Mouse (Mus musculus) lung, postnatal 10 days (tissue): Measurements from ENCODE around the gene Mob3b.

ENCODE experiments used
- DNase-seq: peaks from one replicate; pipeline ENCODE4 v3.0.0; 2021

Gene Mob3b

DNA sequence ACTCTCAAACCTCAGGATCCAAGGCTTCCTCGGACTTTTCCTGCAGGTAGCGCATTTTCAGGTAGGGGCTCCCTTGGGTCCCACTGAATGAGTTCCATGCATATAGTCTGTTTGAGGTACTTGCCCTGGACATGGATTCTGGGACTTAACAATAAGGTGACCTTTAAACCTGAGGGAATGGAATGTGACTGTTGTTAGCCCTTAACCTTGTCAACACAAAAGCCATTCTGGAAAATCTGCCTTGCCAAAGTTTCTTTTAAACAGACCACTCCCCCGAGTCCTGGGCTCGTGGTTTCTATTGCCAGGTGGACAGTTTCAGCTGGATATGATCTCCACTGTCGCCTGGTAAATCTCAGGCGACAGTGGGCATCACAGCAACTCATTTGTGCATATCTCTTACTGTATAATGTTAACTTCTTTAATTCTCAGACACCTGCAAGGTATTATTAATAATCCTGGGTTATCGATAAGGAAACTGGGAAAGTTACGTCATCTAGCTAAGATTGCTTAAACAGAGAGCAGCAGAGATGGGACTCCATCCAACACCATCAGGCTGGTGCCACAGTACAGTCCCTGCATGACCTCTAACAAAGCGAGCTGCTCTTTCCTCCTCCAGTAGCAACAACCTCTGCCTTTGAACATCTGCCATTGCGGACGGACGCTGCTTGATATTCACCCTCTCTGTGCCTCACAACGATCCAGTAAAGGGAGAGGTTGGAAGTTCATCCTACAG lies 43.6 kb downstream of the Mob3b start:
- DNase-seq: no peak

DNA sequence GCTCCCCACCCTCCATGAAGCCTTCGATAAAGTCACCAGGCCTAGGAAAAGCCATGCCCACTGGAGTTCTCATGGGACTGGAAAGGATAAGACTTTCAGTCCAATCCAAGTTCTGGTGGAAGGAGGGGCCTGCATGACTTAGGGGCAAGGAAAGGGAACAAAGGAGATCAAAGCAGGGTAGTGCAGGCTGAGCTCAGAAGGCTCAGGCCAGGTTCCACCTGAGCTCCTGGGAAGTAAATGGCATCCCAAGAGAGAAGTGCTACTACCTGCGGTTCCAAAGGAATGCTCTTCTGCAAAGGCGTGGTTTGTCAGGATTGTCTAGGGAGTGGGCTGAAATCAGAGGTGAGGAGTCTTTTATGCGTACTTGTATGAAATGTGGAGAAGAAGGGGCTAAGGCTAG lies 44.8 kb downstream of the Mob3b start:
- no peak for DNase-seq

DNA sequence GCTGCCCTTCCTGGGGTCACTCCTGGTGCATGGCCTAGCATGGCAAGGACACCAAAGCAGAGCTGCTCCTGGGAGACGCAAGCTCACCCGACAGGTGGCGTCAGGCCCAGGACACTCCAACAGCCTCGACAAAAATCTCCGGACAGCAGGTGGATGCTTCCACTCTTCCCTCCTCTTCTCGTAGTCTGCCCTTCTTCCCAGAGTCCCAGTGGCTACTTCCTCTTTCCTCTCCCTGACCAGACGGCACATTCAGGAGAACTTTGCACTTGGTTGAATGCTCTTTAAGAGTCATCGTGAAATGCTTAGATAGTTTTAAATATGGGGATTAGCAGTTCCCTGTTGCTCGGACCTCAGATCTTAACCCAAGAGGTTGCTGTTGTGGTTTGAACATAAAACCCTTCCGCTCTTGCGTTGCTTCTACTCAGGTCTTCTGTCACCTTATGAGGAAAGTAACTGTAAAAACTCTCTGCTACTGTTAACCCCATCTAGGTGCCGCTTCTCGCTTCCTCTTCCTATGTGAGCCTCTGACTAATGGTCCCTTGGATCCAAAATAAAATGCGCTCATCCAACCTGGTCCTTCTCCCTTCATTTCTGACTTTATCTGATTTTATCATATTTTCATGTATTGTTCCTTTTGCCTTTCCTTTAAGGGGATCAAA lies 52.0 kb downstream of the Mob3b start:
- no peak for DNase-seq

DNA sequence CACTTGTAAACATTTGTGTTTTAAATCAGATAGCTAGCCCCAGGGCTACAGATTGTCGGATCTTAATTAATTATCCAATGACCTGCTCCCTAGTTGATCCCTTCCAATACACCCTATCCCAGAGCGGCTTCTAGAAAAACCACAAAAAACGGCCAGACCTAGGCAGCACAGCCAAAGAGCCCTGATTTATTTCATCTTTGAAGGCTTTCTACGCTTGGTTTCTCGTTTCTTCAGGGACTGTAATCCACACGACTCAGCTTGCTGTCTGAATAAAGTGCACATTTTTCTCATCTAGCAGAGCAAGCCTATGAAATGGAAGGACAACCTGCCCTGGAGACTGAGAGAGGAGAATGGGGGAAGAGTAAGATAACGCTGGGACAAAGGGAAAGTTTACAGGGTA lies 56.1 kb downstream of the Mob3b start:
- DNase-seq: no peak

DNA sequence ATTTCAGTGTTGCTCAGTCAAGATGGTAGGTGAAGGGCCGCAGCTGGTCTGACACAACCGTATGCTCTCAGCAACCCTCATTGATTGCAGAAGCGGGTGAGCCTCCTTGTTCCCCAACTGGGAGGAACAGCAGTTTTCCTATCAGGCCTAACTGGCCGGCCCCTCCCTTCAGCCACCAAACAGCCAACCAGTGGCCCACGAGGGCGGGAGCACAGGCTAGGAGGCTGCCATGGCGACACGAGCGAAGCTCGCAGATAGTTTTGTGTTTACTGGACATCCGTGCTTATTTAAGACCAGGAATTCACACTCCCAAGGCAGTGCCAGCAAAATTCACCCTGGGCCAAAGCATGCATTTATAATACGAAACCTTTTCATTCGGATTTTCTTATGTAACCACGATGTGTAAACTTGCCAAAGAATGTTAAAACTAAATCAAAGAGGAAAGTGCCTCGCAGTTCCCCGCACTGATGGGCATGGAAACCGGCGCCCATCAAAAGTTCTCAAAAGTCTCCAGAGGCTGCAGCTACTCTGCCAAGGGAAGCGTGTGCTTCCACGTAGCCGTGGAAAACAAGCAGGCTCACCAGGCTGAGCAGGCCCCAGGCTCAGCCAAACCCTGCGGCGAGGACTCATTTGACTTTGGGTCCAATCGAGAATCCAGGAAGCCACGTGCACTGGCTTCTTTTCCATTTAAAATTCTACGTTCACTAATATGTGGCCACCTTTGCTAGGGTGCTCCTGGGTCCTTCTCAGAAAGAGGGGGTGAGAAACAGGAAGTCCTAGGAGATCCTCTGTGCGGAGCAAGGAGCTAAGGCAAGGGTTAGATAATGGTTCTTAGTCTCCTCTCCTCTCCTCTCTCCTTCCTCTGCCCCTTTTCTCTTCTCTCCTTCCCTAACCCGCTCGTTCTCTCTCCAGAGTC lies 57.2 kb downstream of the Mob3b start:
- DNase-seq: peak; percentile 92

GRCm38 (mm10) chr4:35099210-35099864 lies 57.9 kb downstream of the Mob3b start:
- no peak for DNase-seq

- DNase-seq: no peak
Observed at GRCm38 (mm10) chr4:35098552-35098951, 58.7 kb downstream of the Mob3b start.

DNA sequence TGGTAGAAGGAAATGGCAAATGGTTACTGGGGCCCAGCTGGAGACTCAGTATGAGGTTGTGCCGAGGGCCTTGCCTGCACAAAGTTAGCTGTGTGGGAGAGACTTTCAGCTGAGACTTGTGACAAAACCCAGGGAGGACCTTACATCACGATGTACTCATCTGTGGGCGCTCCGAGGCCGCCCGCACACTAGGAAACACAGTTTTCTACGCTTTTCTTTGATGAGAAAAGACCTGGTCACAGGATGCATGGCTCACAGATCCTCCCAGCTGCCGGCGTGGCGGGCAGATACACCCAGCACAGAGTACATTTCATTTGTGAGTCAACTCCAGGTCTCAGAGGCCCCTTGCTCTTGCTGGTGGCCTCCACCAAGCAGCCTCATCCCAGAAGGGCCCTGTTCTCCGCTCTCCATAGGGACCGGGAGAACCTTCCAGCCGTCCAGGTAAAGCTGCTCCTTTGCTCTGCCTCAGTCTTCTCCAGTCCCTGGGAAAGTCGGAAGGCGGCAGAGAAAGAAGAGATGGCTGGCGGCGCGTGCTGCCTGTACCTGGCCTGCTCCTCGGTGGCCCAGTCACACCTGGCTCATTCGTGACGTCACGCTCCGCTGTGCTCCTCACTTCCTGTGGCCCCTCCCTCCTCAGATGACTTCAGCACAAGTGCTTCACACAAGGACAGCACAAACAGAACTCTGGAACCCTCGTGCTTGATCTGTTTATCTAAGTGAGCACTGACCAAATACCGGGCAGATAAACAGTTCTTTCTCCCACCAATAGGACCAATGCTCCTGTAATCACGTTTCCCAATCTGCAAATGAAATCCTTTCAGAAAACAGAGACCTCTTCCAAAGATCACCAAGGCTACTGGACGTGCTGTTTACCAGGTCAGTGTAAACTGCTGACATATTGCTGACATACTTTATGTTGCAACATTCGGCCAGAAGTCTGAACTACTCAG lies 60.8 kb downstream of the Mob3b start:
- peak; percentile 56 for DNase-seq

- no peak for DNase-seq
Observed at GRCm38 (mm10) chr4:35092457-35092856, 64.8 kb downstream of the Mob3b start.

DNA sequence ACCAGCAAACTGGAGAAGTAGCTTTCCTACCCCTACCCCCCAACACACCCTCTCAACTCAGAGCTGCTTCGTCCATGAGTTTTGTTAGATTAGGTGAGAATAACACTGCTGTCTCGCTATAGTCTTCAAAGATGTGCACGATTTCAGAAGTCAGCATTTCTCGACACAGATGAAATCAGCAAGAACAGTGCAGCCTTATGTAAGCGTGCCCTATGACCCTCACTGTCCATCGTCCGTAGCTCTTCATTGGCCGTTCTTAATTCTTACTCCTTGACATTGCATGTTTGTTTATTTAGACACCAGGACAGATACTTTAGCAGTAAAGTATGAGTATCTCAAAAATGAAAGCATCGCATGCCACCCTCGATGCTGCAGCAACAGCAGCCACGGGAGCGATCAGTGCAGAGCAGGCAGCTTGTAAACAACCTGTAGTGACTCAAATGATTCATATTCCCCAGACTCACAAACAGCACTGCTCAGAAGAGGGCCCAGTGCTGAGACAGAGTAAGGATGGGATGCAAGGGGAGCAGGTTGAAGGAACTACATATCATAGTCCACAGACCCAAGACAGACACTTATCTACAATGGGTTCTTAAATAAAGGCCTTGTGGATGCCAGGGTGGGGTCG lies 66.0 kb downstream of the Mob3b start:
- DNase-seq: no peak

- peak; percentile 72 for DNase-seq
Observed at GRCm38 (mm10) chr4:35089321-35090316, 67.7 kb downstream of the Mob3b start.

- no peak for DNase-seq
Observed at GRCm38 (mm10) chr4:35086067-35086700, 71.1 kb downstream of the Mob3b start.

DNA sequence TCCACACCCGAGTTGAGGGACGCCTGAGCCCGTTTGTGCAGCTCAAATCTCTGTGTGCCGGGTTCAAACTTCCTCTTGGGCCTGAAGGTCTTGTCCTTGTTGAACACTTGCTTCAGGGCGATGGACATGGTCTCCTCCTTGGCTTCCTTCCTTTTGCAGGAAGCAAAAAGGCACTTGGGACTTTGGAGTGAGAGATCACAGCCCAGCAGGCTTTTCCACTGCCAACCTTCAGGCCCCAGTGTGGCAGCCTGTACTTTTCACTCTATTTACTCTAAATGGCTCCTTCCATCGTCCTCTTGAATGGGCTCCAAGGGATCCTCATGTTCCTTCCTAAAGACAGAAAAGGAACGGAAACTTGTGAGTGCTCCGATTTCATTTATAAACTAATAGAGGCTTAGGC lies 73.2 kb downstream of the Mob3b start:
- no peak for DNase-seq

- no peak for DNase-seq
Observed at GRCm38 (mm10) chr4:35082476-35083114, 74.7 kb downstream of the Mob3b start.

GRCm38 (mm10) chr4:35080285-35080684 lies 77.0 kb downstream of the Mob3b start:
- DNase-seq: no peak

GRCm38 (mm10) chr4:35068739-35069138 lies 88.5 kb downstream of the Mob3b start:
- DNase-seq: peak; percentile 39

- no peak for DNase-seq
Observed at GRCm38 (mm10) chr4:35066163-35066562, 91.1 kb downstream of the Mob3b start.

DNA sequence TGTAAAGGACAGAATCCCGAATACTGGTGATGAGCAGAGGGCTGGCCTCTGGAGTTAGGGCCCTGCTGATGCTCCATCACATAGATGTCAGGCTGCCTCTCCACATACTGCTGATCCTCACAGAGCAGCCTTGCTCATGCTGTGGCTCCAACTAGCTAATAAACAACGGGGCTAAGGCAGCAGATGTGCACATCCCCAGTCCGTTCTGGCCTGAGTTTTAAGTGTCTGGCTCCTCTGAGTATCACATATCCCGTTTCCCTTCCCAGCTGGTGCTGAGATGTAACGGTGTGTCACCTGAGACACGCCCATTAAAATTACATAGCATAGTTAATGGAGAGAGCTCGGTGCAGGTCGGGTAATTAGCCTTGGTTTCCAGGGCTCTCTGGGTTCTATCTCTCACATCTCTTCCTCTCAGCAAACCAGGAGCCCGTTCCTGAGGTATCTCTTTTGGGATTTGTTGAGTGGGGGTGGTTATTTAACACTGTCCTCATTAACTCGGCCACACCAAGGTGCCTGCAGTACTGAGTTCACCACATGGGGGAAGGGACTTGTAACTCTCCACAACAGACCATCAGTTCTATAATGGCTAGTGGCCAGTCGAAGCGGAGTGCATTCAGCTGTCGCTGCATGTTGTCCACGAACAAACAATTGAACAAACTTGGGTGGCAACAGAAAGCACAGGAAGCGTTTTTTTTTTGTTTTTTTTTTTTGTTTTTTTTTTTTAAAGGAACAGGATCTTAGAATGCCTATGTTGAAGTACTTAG lies 92.0 kb downstream of the Mob3b start:
- peak; percentile 68 for DNase-seq
